Mouse (Mus musculus) C2C12 (cell line): Measurements from ENCODE around the gene Elf5. TPM values are rescaled to one million over a fixed set of nuclear protein-coding genes. Genes with fewer than 3 reads are reported as not detected.

Source experiments
- H3K27me3 ChIP-seq: one replicate; pipeline ENCODE4 v1.6.1; 2011; ENCODE audit not compliant: control insufficient read depth, insufficient read depth, insufficient read length
- H3K36me3 ChIP-seq: one replicate; pipeline ENCODE4 v1.6.1; 2011; ENCODE audit not compliant: control insufficient read depth, insufficient read depth
- H3K4me3 ChIP-seq: one replicate; pipeline ENCODE4 v1.5.1; 2011; ENCODE audit warnings: mild to moderate bottlenecking, control low read depth; ENCODE audit not compliant: poor library complexity, insufficient read depth, severe bottlenecking
- H3K79me2 ChIP-seq: one replicate; pipeline ENCODE4 v1.6.1; 2011; ENCODE audit not compliant: control insufficient read depth, insufficient read depth
- H3K79me3 ChIP-seq: one replicate; pipeline ENCODE4 v1.6.1; 2011; ENCODE audit warnings: low read depth, control low read depth
- H3ac ChIP-seq: one replicate; pipeline ENCODE3; 2011; ENCODE audit warnings: low read depth; ENCODE audit not compliant: control insufficient read depth, insufficient read length
- CEBPB ChIP-seq: IDR thresholded peaks from one replicate; pipeline ENCODE4 v1.6.1; 2011; ENCODE audit warnings: low read depth, mild to moderate bottlenecking, control low read depth, moderate library complexity
- CTCF ChIP-seq: IDR thresholded peaks from one replicate; pipeline ENCODE4 v1.5.1; 2011; ENCODE audit not compliant: control insufficient read depth, insufficient read depth, insufficient read length
- FOSL1 ChIP-seq: IDR thresholded peaks from one replicate; pipeline ENCODE4 v1.8.0; 2011; ENCODE audit warnings: mild to moderate bottlenecking, low read length; ENCODE audit not compliant: poor library complexity, insufficient read depth, severe bottlenecking
- MAX ChIP-seq: IDR thresholded peaks from one replicate; pipeline ENCODE4 v1.6.1; 2011; ENCODE audit warnings: mild to moderate bottlenecking, control low read depth
- MYOD1 ChIP-seq: IDR thresholded peaks from one replicate; pipeline ENCODE4 v1.6.1; 2011; ENCODE audit warnings: low read depth; ENCODE audit not compliant: control insufficient read depth, insufficient read length
- MYOG ChIP-seq: IDR thresholded peaks from one replicate; pipeline ENCODE4 v1.6.1; 2011; ENCODE audit not compliant: control insufficient read depth, insufficient read length; ENCODE audit errors: extremely low read depth
- USF1 ChIP-seq: IDR thresholded peaks from one replicate; pipeline ENCODE4 v1.6.1; 2011; ENCODE audit warnings: low read depth, mild to moderate bottlenecking, control low read depth, moderate library complexity
- polyA plus RNA-seq: library from polyadenylated mRNA; unstranded; fragments of >200 nt; fragmentation: generic; extraction: Trizol; gene quantifications from one replicate; pipeline ENCODE4 v1.2.1, GENCODE M21; 2012; ENCODE audit warnings: missing spikeins

Elf5 gene
- polyA plus RNA-seq, 1 experiment, result 0.01 TPM

GRCm38 (mm10) chr2:103481314-103482231 is 70.1 kb downstream of the Elf5 start:
- H3K27me3 ChIP-seq, result no peaks in the 10 kb centered on the region
- H3K4me3 ChIP-seq, result no peak overlapping the region
- no peaks in the 10 kb centered on the region for H3K36me3 ChIP-seq
- peaks cover 25% of the 10 kb centered on the region for H3K79me2 ChIP-seq
- TF ChIP-seq USF1, result no peak
- TF ChIP-seq CTCF, result no peak
- no peak for TF ChIP-seq CEBPB
- no peak for TF ChIP-seq FOSL1
- no peak for TF ChIP-seq MYOD1
- TF ChIP-seq MAX, result no peak
- TF ChIP-seq MYOG, result no peak
- no peak overlapping the region for H3ac ChIP-seq
- H3K79me3 ChIP-seq, result peaks cover 3% of the 10 kb centered on the region

- no peak for TF ChIP-seq USF1
- no peak for TF ChIP-seq MYOG
- no peak overlapping the region for H3ac ChIP-seq
- no peaks in the 10 kb centered on the region for H3K36me3 ChIP-seq
- peaks cover 20% of the 10 kb centered on the region for H3K79me2 ChIP-seq
- H3K4me3 ChIP-seq, result no peak overlapping the region
- peaks cover 1% of the 10 kb centered on the region for H3K79me3 ChIP-seq
- H3K27me3 ChIP-seq, result peaks cover 2% of the 10 kb centered on the region
Observed at GRCm38 (mm10) chr2:103483289-103483985, 71.9 kb downstream of the Elf5 start.

- H3K27me3 ChIP-seq, result peaks cover 6% of the 10 kb centered on the region
- H3K4me3 ChIP-seq, result peak overlapping the region; percentile 59
- H3K36me3 ChIP-seq, result no peaks in the 10 kb centered on the region
- peak overlapping the region; percentile 52 for H3ac ChIP-seq
- no peak for TF ChIP-seq MYOD1
- no peak for TF ChIP-seq FOSL1
- TF ChIP-seq USF1, result no peak
- no peak for TF ChIP-seq CTCF
- TF ChIP-seq CEBPB, result no peak
- no peak for TF ChIP-seq MAX
- TF ChIP-seq MYOG, result no peak
- peaks cover 1% of the 10 kb centered on the region for H3K79me3 ChIP-seq
- H3K79me2 ChIP-seq, result peaks cover 20% of the 10 kb centered on the region
Observed at GRCm38 (mm10) chr2:103483986-103484520, 72.6 kb downstream of the Elf5 start.

DNA sequence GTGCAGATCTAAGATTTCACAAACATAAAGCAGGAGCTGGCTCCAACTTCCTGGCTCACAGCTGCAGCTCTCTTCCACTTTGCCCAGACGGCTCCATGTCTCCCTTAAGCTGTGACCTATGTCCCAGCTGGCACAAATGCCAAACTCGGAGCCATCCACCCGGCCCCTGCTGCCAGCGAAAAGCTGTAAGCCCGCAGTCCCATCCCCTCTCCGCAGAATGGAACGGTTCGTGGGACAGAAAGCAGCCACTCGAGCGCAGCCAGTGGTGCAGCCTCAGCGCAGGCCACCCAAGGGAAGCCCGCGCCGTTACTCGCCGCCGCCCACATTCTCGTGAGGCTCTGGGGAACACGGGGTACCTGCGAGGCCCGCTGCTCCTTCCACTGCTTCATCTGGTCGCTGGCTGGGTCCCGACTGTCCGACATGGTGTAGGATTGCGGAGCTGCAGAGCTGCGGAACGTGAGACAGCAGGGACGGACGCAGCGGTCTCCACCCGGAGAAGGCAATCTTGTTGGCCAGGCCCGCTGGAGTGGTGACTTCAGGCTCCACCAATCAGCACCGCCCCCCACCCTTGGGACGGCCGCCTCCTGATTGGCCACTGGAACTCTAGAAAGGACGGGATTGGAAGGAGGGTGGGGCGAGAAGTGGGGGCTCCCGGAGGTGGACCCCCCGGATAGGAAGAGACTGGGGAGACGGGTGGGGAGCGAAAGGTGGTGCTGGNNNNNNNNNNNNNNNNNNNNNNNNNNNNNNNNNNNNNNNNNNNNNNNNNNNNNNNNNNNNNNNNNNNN is 73.3 kb downstream of the Elf5 start, which contains the start of gene Cat:
Gene Cat (minus strand): TSS at position 544 of the 785 bp plus-strand sequence.
- Histone ChIP-seq H3ac (peak within 1 kb of the TSS; percentile 66), H3K79me2 (peaks cover 20% of the 10 kb centered on the region), H3K4me3 (peak within 1 kb of the TSS; percentile 59), H3K27me3 (peaks cover 6% of the 10 kb centered on the region), H3K36me3 (no peaks in the 10 kb centered on the region), H3K79me3 (peaks cover 1% of the 10 kb centered on the region)
- TF ChIP-seq MAX (peak; percentile 31), CEBPB (no peak)

DNA sequence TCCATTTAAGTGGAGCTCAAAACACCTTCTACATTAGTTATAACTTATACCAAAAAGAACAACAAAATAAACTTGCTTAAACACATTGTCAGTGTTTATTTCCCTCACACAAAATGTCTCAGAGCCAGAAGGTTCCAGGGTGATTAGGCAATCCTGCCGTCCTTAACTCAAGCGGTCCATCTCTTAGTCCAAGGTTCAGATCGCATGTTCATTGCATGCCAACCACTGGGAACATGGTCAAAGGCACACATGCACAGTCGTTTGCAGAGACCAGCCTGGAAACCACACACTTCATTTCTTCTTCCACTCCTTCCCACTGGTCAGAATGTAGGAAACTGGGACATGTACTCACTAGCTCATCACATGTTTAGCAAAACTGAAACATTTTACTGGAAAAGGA is 81.0 kb downstream of the Elf5 start:
- Histone ChIP-seq H3K4me3 (no peak overlapping the region), H3K79me2 (no peaks in the 10 kb centered on the region), H3ac (no peak overlapping the region), H3K79me3 (no peaks in the 10 kb centered on the region), H3K36me3 (no peaks in the 10 kb centered on the region), H3K27me3 (peaks cover 10% of the 10 kb centered on the region)
- TF ChIP-seq USF1, result no peak
- no peak for TF ChIP-seq MAX
- no peak for TF ChIP-seq CTCF
- no peak for TF ChIP-seq FOSL1
- TF ChIP-seq MYOD1, result no peak
- TF ChIP-seq MYOG, result no peak
- TF ChIP-seq CEBPB, result no peak
